Mouse (Mus musculus) myocyte (in vitro differentiated cells): Measurements from ENCODE around the gene Sh2d6. TPM values are rescaled to one million over a fixed set of nuclear protein-coding genes. Genes with fewer than 3 reads are reported as not detected.
A peak's percentile ranks its signal among the peaks of the same experiment; 100 is the strongest.
"Not testable (repeated sequence)": the region's sequence is repeated elsewhere in the genome, so short reads cannot be mapped to it uniquely, and the experiment has no call there.

Experiments
- H3K27me3 ChIP-seq: one replicate; pipeline ENCODE4 v1.6.1; 2011; ENCODE audit not compliant: control insufficient read depth, insufficient read depth, insufficient read length
- H3K36me3 ChIP-seq: one replicate; pipeline ENCODE4 v1.6.1; 2011; ENCODE audit not compliant: control insufficient read depth, insufficient read depth
- H3K4me2 ChIP-seq: one replicate; pipeline ENCODE4 v1.6.1; 2011; ENCODE audit warnings: low read depth, control low read depth
- H3K4me3 ChIP-seq: one replicate; pipeline ENCODE4 v1.5.1; 2011; ENCODE audit warnings: mild to moderate bottlenecking, control low read depth, moderate library complexity
- H3K79me2 ChIP-seq: one replicate; pipeline ENCODE4 v1.6.1; 2011; ENCODE audit not compliant: control insufficient read depth, insufficient read depth
- H3ac ChIP-seq: one replicate; pipeline ENCODE4 v1.6.1; 2011; ENCODE audit not compliant: control insufficient read depth, insufficient read length
- CEBPB ChIP-seq: IDR thresholded peaks from 2 replicates; pipeline ENCODE4 v1.6.1; 2011; ENCODE audit warnings: mild to moderate bottlenecking, moderate library complexity; ENCODE audit not compliant: poor library complexity, insufficient read depth, severe bottlenecking
- E2F4 ChIP-seq: IDR thresholded peaks from one replicate; pipeline ENCODE4 v1.6.1; 2011; ENCODE audit warnings: mild to moderate bottlenecking, control low read depth, moderate library complexity; ENCODE audit not compliant: insufficient read depth
- MAX ChIP-seq: IDR thresholded peaks from one replicate; pipeline ENCODE4 v1.6.1; 2011; ENCODE audit warnings: low read depth, mild to moderate bottlenecking, control low read depth
- MYOD1 ChIP-seq, 3 experiments: IDR thresholded peaks; one replicate each; pipeline ENCODE4 v1.6.1; 2011; ENCODE audit warnings: control low read depth in 2 of 3, low read depth in 2 of 3, mild to moderate bottlenecking in 2 of 3, moderate library complexity in 1 of 3; ENCODE audit not compliant: insufficient read length in 2 of 3, control insufficient read depth in 1 of 3
- MYOG ChIP-seq, 3 experiments: IDR thresholded peaks; one replicate each; pipeline ENCODE4 v1.6.1; 2011; ENCODE audit warnings: control low read depth in 2 of 3, low read depth in 2 of 3, mild to moderate bottlenecking in 2 of 3; ENCODE audit not compliant: insufficient read length in 2 of 3, control insufficient read depth in 1 of 3, insufficient read depth in 1 of 3
- POLR2A ChIP-seq: IDR thresholded peaks from one replicate; pipeline ENCODE4 v1.6.1; 2011; ENCODE audit warnings: low read depth, mild to moderate bottlenecking, control low read depth, moderate library complexity; ENCODE audit not compliant: insufficient read length
- POLR2AphosphoS2 ChIP-seq: IDR thresholded peaks from one replicate; pipeline ENCODE4 v1.6.1; 2011; ENCODE audit warnings: low read depth, control low read depth; ENCODE audit not compliant: insufficient read length
- REST ChIP-seq: IDR thresholded peaks from one replicate; pipeline ENCODE4 v1.6.1; 2011; ENCODE audit warnings: mild to moderate bottlenecking, control low read depth, moderate library complexity; ENCODE audit not compliant: insufficient read depth, insufficient read length
- SRF ChIP-seq: IDR thresholded peaks from one replicate; pipeline ENCODE4 v1.6.1; 2011; ENCODE audit warnings: low read depth; ENCODE audit not compliant: control insufficient read depth, insufficient read length
- TCF12 ChIP-seq: IDR thresholded peaks from one replicate; pipeline ENCODE4 v1.6.1; 2011; ENCODE audit warnings: mild to moderate bottlenecking, control low read depth; ENCODE audit not compliant: poor library complexity, insufficient read depth, severe bottlenecking
- TCF3 ChIP-seq: IDR thresholded peaks from one replicate; pipeline ENCODE4 v1.6.1; 2011; ENCODE audit warnings: low read depth, control low read depth; ENCODE audit not compliant: insufficient read length
- USF1 ChIP-seq: IDR thresholded peaks from one replicate; pipeline ENCODE4 v1.6.1; 2011; ENCODE audit warnings: low read depth, mild to moderate bottlenecking, control low read depth, moderate library complexity
- polyA plus RNA-seq: library from polyadenylated mRNA; unstranded; fragments of >200 nt; fragmentation: generic; extraction: Trizol; gene quantifications from one replicate; pipeline ENCODE4 v1.2.1, GENCODE M21; 2012; ENCODE audit warnings: missing spikeins

Sh2d6 gene
- polyA plus RNA-seq, 1 experiment = 1.1 TPM

GRCm38 (mm10) chr6:72538562-72539031 lies 17.1 kb upstream of the Sh2d6 start:
- TF ChIP-seq REST (no peak), POLR2AphosphoS2 (peak; percentile 66), CEBPB (no peak), POLR2A (peak; percentile 60)
- Histone ChIP-seq H3K79me2 (no peaks in the 10 kb centered on the region), H3K4me2 (peak overlapping the region; percentile 77), H3K36me3 (no peaks in the 10 kb centered on the region), H3K27me3 (no peaks in the 10 kb centered on the region), H3K4me3 (peak overlapping the region; percentile 25), H3ac (no peak overlapping the region)

DNA sequence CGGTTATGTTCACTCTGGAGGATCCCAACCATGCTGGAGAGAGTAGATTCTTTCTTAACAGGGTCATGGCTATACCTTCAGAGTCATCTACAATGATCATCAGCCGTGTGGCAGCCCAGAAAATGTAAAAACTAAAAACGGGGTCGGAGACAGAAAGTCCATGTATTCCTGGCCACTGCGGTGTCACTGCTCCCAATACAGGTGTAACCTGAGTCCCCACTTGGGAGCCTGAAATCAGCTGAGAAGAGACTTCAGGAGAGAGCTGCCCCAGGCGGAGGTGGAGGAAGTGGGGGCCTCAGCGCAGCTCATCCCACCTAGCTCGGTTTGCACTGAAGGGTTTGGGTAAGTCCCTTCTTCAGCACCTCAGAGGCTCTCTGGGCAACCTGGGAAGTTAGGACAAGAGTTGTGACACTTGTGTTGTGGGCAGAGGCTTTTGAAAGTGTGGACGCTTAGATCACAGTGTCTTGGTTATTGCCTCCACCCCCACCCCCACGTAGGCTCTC lies 16.5 kb upstream of the Sh2d6 start:
- Histone ChIP-seq H3K79me2 (no peaks in the 10 kb centered on the region), H3K4me2 (peak overlapping the region; percentile 77), H3K4me3 (peak overlapping the region; percentile 25), H3ac (no peak overlapping the region), H3K36me3 (no peaks in the 10 kb centered on the region), H3K27me3 (no peaks in the 10 kb centered on the region)
- TF ChIP-seq POLR2A (no peak), USF1 (no peak), TCF12 (no peak), MYOD1 (IDR thresholded peaks at IDR 0.05; ENCODE audit: control insufficient read depth in 1 of 3, insufficient read length in 2 of 3, low read depth in 2 of 3) (no peak), MAX (no peak), REST (no peak), E2F4 (no peak), CEBPB (no peak), TCF3 (no peak), SRF (no peak)

DNA sequence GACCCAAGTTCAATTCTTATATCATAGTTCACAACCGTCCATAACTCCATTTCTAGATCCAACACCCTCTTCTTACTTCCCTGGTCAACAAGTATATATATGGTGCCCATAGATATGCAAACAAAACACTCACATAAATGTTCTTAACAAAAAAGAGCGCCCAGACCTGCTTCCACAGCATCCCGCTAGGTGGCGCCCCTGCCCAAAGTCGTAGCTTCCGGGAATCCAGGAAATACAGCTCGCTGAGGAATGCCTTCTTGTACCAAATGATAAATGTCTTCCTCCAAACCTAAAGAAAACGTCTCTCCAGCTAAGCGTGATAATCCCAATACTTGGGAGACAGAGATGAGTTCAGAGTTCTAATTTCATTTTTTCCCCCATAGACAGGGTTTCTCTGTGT lies 13.7 kb upstream of the Sh2d6 start:
- no peak overlapping the region for H3ac ChIP-seq
- no peaks in the 10 kb centered on the region for H3K79me2 ChIP-seq
- peak overlapping the region; percentile 64 for H3K4me2 ChIP-seq
- no peak for TF ChIP-seq SRF
- no peaks in the 10 kb centered on the region for H3K36me3 ChIP-seq
- no peaks in the 10 kb centered on the region for H3K27me3 ChIP-seq
- H3K4me3 ChIP-seq = no peak overlapping the region

- H3K79me2 ChIP-seq = no peaks in the 10 kb centered on the region
- H3K36me3 ChIP-seq = no peaks in the 10 kb centered on the region
- TF ChIP-seq TCF12 = no peak
- no peak for TF ChIP-seq POLR2AphosphoS2
- TF ChIP-seq POLR2A = no peak
- no peak for TF ChIP-seq MAX
- no peak for TF ChIP-seq TCF3
- H3K4me2 ChIP-seq = peak overlapping the region; percentile 39
- no peak overlapping the region for H3ac ChIP-seq
- H3K27me3 ChIP-seq = no peaks in the 10 kb centered on the region
- no peak overlapping the region for H3K4me3 ChIP-seq
These were observed 12.7 kb upstream of the Sh2d6 start for GRCm38 (mm10) chr6:72534035-72534809.

- not testable (repeated sequence) for H3K36me3 ChIP-seq, H3ac ChIP-seq
- H3K4me2 ChIP-seq = peak overlapping the region; percentile 39
These were observed 12.0 kb upstream of the Sh2d6 start for GRCm38 (mm10) chr6:72533555-72533954.

GRCm38 (mm10) chr6:72532580-72532979 lies 11.1 kb upstream of the Sh2d6 start:
- TF ChIP-seq USF1 (no peak), CEBPB (no peak), REST (no peak), MYOD1 (IDR thresholded peaks at IDR 0.05; ENCODE audit: control insufficient read depth in 1 of 3, insufficient read length in 2 of 3, low read depth in 2 of 3) (no peak), MAX (no peak), TCF12 (no peak), SRF (no peak), E2F4 (no peak), MYOG (IDR thresholded peaks at IDR 0.05; ENCODE audit: control insufficient read depth in 1 of 3, insufficient read depth in 1 of 3, insufficient read length in 2 of 3, low read depth in 2 of 3) (no peak), POLR2A (no peak), POLR2AphosphoS2 (no peak), TCF3 (no peak)
- Histone ChIP-seq H3K79me2 (no peaks in the 10 kb centered on the region), H3K4me3 (no peak overlapping the region), H3K27me3 (no peaks in the 10 kb centered on the region), H3K4me2 (no peak overlapping the region), H3ac (no peak overlapping the region), H3K36me3 (no peaks in the 10 kb centered on the region)

More at GRCm38 (mm10) chr6:72533555-72533954, 12.0 kb upstream of the Sh2d6 start:
- not testable (repeated sequence) for H3K27me3 ChIP-seq, H3K4me3 ChIP-seq, H3K79me2 ChIP-seq
